Mouse (Mus musculus): ENCODE data around the gene Sag.

DNA sequence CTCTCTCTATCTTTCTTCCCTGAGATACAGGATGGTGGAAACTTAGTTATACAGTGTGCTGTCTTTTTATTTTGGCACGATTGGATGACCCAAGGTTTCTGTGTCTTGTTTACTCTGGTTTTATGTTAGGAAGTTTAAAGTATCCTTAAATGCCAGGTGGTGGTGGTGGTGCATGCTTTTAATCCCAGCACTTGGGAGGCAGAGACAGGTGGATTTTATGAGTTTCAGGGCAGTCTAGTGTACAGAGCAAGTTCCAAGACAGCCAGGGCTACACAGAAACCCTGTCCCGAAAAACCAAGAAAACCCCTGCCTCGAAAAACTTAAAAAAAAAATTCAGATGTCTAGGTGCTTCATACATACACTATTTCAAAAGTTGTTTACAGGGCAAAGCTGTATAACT lies 75.6 kb downstream of the Sag start:
- no peak for TF ChIP-seq CTCF (IDR thresholded peaks at IDR 0.05)
- no peak for TF ChIP-seq POLR2A (IDR thresholded peaks at IDR 0.05; ENCODE audit: insufficient read depth, low read depth, low read length)

Data from heart, adult 2 months (tissue).